Mouse (Mus musculus): ENCODE data around the gene Etl4.

DNA sequence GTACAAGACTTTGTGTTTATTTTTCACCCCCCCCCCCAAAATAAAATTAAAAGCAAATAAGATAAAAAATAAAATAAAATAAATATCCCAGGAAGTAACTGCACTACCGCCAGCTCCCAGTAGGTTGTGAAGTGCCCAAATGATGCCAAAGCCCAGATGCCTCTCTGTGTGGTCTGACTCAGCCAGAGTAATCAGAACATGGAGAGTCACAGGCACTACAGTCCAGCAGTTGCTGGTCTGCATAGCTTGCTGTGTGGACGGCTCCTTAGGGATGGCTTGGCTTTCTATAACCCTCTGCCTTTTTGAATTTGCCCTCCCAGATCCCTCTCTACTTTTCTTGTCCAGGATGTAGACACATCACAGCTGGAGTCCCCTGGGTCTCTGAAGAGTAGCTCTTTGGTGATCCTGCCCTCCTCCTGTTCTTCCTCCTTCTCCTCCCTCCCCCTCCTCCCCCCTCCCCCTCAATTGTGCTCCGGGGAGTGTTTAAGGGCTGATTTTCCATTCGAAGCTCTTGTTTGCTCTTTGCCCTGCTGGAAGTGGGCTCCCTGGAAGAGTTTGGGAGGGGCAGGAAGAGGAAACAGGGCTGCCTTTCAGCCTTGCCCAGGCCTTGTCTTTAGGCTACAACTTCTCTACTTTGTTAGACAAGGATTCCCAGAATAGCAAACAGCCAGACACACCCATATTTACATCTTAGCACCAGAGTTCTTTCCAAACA, 616.5 kb downstream of the Etl4 start:
- TF ChIP-seq CTCF (IDR thresholded peaks at IDR 0.05; ENCODE audit: low read depth) (peak; percentile 62; the same call in 1 of the 2 replicates), EP300 (optimal IDR thresholded peaks at IDR 0.05) (no peak)
